In genomic region chr2:158550067-158550466, GRCm38 (mm10) we compare ENCODE assay signal across 8 mouse cellular contexts. TPM values are rescaled to one million over a fixed set of nuclear protein-coding genes. Genes with fewer than 3 reads are reported as not detected.
DNase-seq lines count a peak whose midpoint lies in the region; ATAC-seq and TF ChIP-seq lines count a peak whose summit lies in the region.

No protein-coding gene starts in this region.

- no peak for TF ChIP-seq EP300 in stomach, postnatal 0 days (optimal IDR thresholded peaks at IDR 0.05)

- 5% methylated on average over 3 of the region's 3 CpGs for WGBS in intestine, postnatal 0 days
- 4% methylated on average over 3 of the region's 3 CpGs for WGBS in intestine, embryonic 16.5 days
- 3% methylated on average over 3 of the region's 3 CpGs for WGBS in kidney, adult 2 months
- 8% methylated on average over 3 of the region's 3 CpGs for WGBS in limb, embryonic 11.5 days
- WGBS in neural tube, embryonic 12.5 days: 6% methylated on average over 3 of the region's 3 CpGs
- WGBS in stomach, postnatal 0 days: 4% methylated on average over 3 of the region's 3 CpGs

- TF ChIP-seq CTCF in intestine, postnatal 0 days (IDR thresholded peaks at IDR 0.05; ENCODE audit: low read depth): peak; percentile 93
- TF ChIP-seq CTCF in kidney, adult 2 months (conservative IDR thresholded peaks at IDR 0.05; ENCODE audit: insufficient read depth, insufficient read length, low read depth, low read length): peak; percentile 87
- TF ChIP-seq CTCF in stomach, postnatal 0 days (IDR thresholded peaks at IDR 0.05; ENCODE audit: low read depth): peak; percentile 88

- DNase-seq in cerebellum, adult 11-12 months: peak; percentile 43
- DNase-seq in forelimb bud, embryonic 11.5 days (ENCODE audit: low read depth, low spot score): peak; percentile 72
- DNase-seq in kidney, adult 2 months: peak; percentile 76
- peak; percentile 89 for DNase-seq in limb, embryonic 11.5 days (ENCODE audit: low spot score)
- peak; percentile 81 for DNase-seq in stomach, postnatal 0 days (ENCODE audit: low spot score)

- no peak overlapping the region for H3K4me3 ChIP-seq in intestine, postnatal 0 days (ENCODE audit: low read depth, low read length)
- H3K4me3 ChIP-seq in intestine, embryonic 16.5 days (ENCODE audit: low read length): no peak overlapping the region
- no peak overlapping the region for H3K4me3 ChIP-seq in kidney, adult 2 months (ENCODE audit: insufficient read depth, low read depth, low read length)
- H3K4me3 ChIP-seq in limb, embryonic 11.5 days (ENCODE audit: low read depth, low read length): no peak overlapping the region
- no peak overlapping the region for H3K4me3 ChIP-seq in neural tube, embryonic 12.5 days
- H3K4me3 ChIP-seq in stomach, postnatal 0 days (ENCODE audit: low read depth, low read length): no peak overlapping the region

- no peak for TF ChIP-seq POLR2A in kidney, adult 2 months (IDR thresholded peaks at IDR 0.05; ENCODE audit: low read depth, low read length)

- ATAC-seq in intestine, postnatal 0 days: no peak
- no peak for ATAC-seq in intestine, embryonic 16.5 days
- ATAC-seq in limb, embryonic 11.5 days (ENCODE audit: insufficient number of reproducible peaks, low FRiP score, low TSS enrichment, low read depth): no peak
- ATAC-seq in neural tube, embryonic 12.5 days (ENCODE audit: low FRiP score, low read depth): peak; percentile 64; the same call in 1 of the 2 replicates
- ATAC-seq in stomach, postnatal 0 days (ENCODE audit: low FRiP score, low TSS enrichment): no peak

- H3K9ac ChIP-seq in intestine, postnatal 0 days (ENCODE audit: low read depth, low read length): no peak overlapping the region
- no peak overlapping the region for H3K9ac ChIP-seq in intestine, embryonic 16.5 days (ENCODE audit: low read depth, low read length)
- no peak overlapping the region for H3K9ac ChIP-seq in limb, embryonic 11.5 days (ENCODE audit: low read length)
- H3K9ac ChIP-seq in neural tube, embryonic 12.5 days: no peak overlapping the region
- no peak overlapping the region for H3K9ac ChIP-seq in stomach, postnatal 0 days (ENCODE audit: low read length)

- H3K4me1 ChIP-seq in intestine, postnatal 0 days (replicated peaks; ENCODE audit: control insufficient read depth, insufficient read depth, low read length): no peaks in the 10 kb centered on the region
- no peaks in the 10 kb centered on the region; the same call in 1 of the 2 replicates for H3K4me1 ChIP-seq in intestine, embryonic 16.5 days (ENCODE audit: control insufficient read depth, insufficient read depth, low read length)
- H3K4me1 ChIP-seq in kidney, adult 2 months (ENCODE audit: control insufficient read depth, insufficient read depth, low read length): no peaks in the 10 kb centered on the region
- no peaks in the 10 kb centered on the region for H3K4me1 ChIP-seq in limb, embryonic 11.5 days (ENCODE audit: control insufficient read depth, insufficient read depth, low read length)
- H3K4me1 ChIP-seq in neural tube, embryonic 12.5 days: peaks cover 17% of the 10 kb centered on the region
- no peaks in the 10 kb centered on the region for H3K4me1 ChIP-seq in stomach, postnatal 0 days (replicated peaks; ENCODE audit: control insufficient read depth, insufficient read depth)

- no peaks in the 10 kb centered on the region for H3K9me3 ChIP-seq in intestine, postnatal 0 days (ENCODE audit: control insufficient read depth)
- H3K9me3 ChIP-seq in intestine, embryonic 16.5 days (ENCODE audit: control insufficient read depth, low read length): no peaks in the 10 kb centered on the region
- no peaks in the 10 kb centered on the region for H3K9me3 ChIP-seq in limb, embryonic 11.5 days (ENCODE audit: control insufficient read depth, low read length)
- no peaks in the 10 kb centered on the region for H3K9me3 ChIP-seq in neural tube, embryonic 12.5 days
- no peaks in the 10 kb centered on the region for H3K9me3 ChIP-seq in stomach, postnatal 0 days (ENCODE audit: control insufficient read depth, low read length)

- peaks cover 21% of the 10 kb centered on the region for H3K27me3 ChIP-seq in intestine, postnatal 0 days (replicated peaks; ENCODE audit: control insufficient read depth, insufficient read depth, low read length)
- peaks cover 13% of the 10 kb centered on the region; the same call in 1 of the 2 replicates for H3K27me3 ChIP-seq in intestine, embryonic 16.5 days (replicated peaks; ENCODE audit: control insufficient read depth, insufficient read depth, low read length)
- H3K27me3 ChIP-seq in kidney, adult 2 months (replicated peaks; ENCODE audit: control insufficient read depth, insufficient read depth, low read length): no peaks in the 10 kb centered on the region
- peaks cover 18% of the 10 kb centered on the region for H3K27me3 ChIP-seq in limb, embryonic 11.5 days (ENCODE audit: control insufficient read depth, insufficient read depth, low read length)
- peaks cover 42% of the 10 kb centered on the region for H3K27me3 ChIP-seq in neural tube, embryonic 12.5 days (replicated peaks)
- no peaks in the 10 kb centered on the region for H3K27me3 ChIP-seq in stomach, postnatal 0 days (ENCODE audit: control insufficient read depth, insufficient read depth, low read length)

- no peak overlapping the region for H3K4me2 ChIP-seq in intestine, postnatal 0 days (replicated peaks; ENCODE audit: low read depth)
- no peak overlapping the region for H3K4me2 ChIP-seq in intestine, embryonic 16.5 days (ENCODE audit: low read depth, low read length)
- no peak overlapping the region for H3K4me2 ChIP-seq in limb, embryonic 11.5 days (ENCODE audit: low read depth, severe bottlenecking)
- H3K4me2 ChIP-seq in neural tube, embryonic 12.5 days (replicated peaks): no peak overlapping the region
- H3K4me2 ChIP-seq in stomach, postnatal 0 days (replicated peaks; ENCODE audit: low read depth): no peak overlapping the region

- no peak overlapping the region for H3K27ac ChIP-seq in intestine, postnatal 0 days (ENCODE audit: low read depth, low read length)
- H3K27ac ChIP-seq in intestine, embryonic 16.5 days (ENCODE audit: low read length): no peak overlapping the region
- H3K27ac ChIP-seq in kidney, adult 2 months (ENCODE audit: insufficient read depth, low read depth, low read length): no peak overlapping the region
- H3K27ac ChIP-seq in limb, embryonic 11.5 days (replicated peaks; ENCODE audit: low read depth, low read length): no peak overlapping the region
- no peak overlapping the region for H3K27ac ChIP-seq in neural tube, embryonic 12.5 days
- H3K27ac ChIP-seq in stomach, postnatal 0 days (replicated peaks): no peak overlapping the region

- no peaks in the 10 kb centered on the region for H3K36me3 ChIP-seq in intestine, postnatal 0 days (ENCODE audit: control insufficient read depth, insufficient read depth)
- no peaks in the 10 kb centered on the region for H3K36me3 ChIP-seq in intestine, embryonic 16.5 days (ENCODE audit: control insufficient read depth, insufficient read depth, low read length)
- no peaks in the 10 kb centered on the region for H3K36me3 ChIP-seq in kidney, adult 2 months (ENCODE audit: control insufficient read depth, insufficient read depth, low read length)
- no peaks in the 10 kb centered on the region for H3K36me3 ChIP-seq in limb, embryonic 11.5 days (ENCODE audit: control insufficient read depth, insufficient read depth, low read length)
- no peaks in the 10 kb centered on the region for H3K36me3 ChIP-seq in neural tube, embryonic 12.5 days
- H3K36me3 ChIP-seq in stomach, postnatal 0 days (ENCODE audit: control insufficient read depth, insufficient read depth, low read length): no peaks in the 10 kb centered on the region

RNA-seq across cellular contexts. Expression of gene Arhgap40, which starts 37.5 kb away (rescaled TPM):
- not detected in 2 replicates for polyA plus RNA-seq in intestine, postnatal 0 days (2015; fragmentation: Nextera tagmentation; extraction: Ambion mirVana)
- polyA plus RNA-seq in intestine, embryonic 16.5 days (2015; fragmentation: Nextera tagmentation; extraction: Ambion mirVana): 0.22 TPM in 2 replicates
- 0.24 and 0.30 TPM in 2 replicates for polyA plus RNA-seq in kidney, adult 2 months (2012; rRNA removed)
- not detected in 2 replicates for polyA plus RNA-seq in limb, embryonic 11.5 days (2014; fragmentation: Nextera tagmentation; extraction: Ambion mirVana)
- polyA plus RNA-seq in neural tube, embryonic 12.5 days (2016; fragmentation: Nextera tagmentation; extraction: Ambion mirVana): 0.25 and 0.52 TPM in 2 replicates
- polyA plus RNA-seq in stomach, postnatal 0 days (2015; fragmentation: Nextera tagmentation; extraction: Ambion mirVana): 11.4 and 12.7 TPM in 2 replicates

RNA-seq across cellular contexts. Expression of gene Adig, which starts 47.7 kb away (rescaled TPM):
- not detected in 2 replicates for polyA plus RNA-seq in intestine, postnatal 0 days (2015; fragmentation: Nextera tagmentation; extraction: Ambion mirVana)
- polyA plus RNA-seq in intestine, embryonic 16.5 days (2015; fragmentation: Nextera tagmentation; extraction: Ambion mirVana): not detected in 2 replicates
- 26.8 and 35.2 TPM in 2 replicates for polyA plus RNA-seq in kidney, adult 2 months (2012; rRNA removed)
- 0.35 TPM in 1 of 2 replicates, not detected in the other for polyA plus RNA-seq in limb, embryonic 11.5 days (2014; fragmentation: Nextera tagmentation; extraction: Ambion mirVana)
- not detected in 2 replicates for polyA plus RNA-seq in neural tube, embryonic 12.5 days (2016; fragmentation: Nextera tagmentation; extraction: Ambion mirVana)
- polyA plus RNA-seq in stomach, postnatal 0 days (2015; fragmentation: Nextera tagmentation; extraction: Ambion mirVana): 2.3 and 2.9 TPM in 2 replicates
